Mouse (Mus musculus): ENCODE measurements around the gene Hacd2.

DNA sequence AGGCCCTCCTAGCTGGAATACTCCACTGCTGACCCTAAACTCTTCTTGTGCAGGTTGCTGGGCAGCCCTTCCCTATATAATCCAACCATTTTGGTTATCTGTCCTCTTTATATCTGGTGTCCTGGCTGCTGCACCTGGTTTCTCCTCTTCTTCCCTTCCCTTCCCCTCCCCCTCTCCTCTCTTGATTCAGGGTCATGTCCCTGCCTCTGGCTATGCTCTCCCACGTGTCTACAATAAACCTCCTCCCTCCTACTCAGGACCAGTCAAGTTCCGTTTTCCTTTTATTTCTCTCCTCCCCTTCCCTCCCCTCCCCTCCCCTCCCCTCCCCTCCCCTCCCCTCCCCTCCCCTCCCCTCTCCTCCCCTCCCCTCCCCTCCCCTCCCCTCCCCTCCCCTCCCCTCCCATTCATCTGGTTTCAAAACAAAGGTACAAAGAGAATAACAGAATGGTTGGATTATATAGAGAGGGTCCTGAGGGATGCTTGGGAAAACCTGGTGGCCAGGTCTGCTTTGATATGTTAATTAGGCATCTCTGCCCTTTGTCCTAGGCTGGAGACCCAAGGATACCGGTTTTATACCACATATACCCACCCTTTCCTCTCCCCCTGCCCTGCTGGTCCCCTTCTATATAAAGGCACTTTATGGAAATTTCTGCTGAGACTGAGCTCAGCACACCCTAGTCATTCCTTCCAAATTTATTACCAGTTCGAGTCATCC lies 16.3 kb downstream of the Hacd2 start:
- TF ChIP-seq POLR2A (IDR thresholded peaks at IDR 0.05; ENCODE audit: extremely low read depth, insufficient read depth, low read length): no peak
- no peak for TF ChIP-seq CTCF (IDR thresholded peaks at IDR 0.05; ENCODE audit: extremely low read depth, insufficient read depth, low read length)

Measured in cortical plate, adult 2 months (tissue).